Mouse (Mus musculus) myocyte (in vitro differentiated cells): ENCODE data around the gene Myo1g. TPM values are rescaled to one million over a fixed set of nuclear protein-coding genes. Genes with fewer than 3 reads are reported as not detected.
A peak's percentile ranks its signal among the peaks of the same experiment; 100 is the strongest.

Experiments used
- H3K27me3 ChIP-seq: one replicate; pipeline ENCODE4 v1.6.1; 2011; ENCODE audit not compliant: control insufficient read depth, insufficient read depth, insufficient read length
- H3K36me3 ChIP-seq: one replicate; pipeline ENCODE4 v1.6.1; 2011; ENCODE audit not compliant: control insufficient read depth, insufficient read depth
- H3K4me2 ChIP-seq: one replicate; pipeline ENCODE4 v1.6.1; 2011; ENCODE audit warnings: low read depth, control low read depth
- H3K4me3 ChIP-seq: one replicate; pipeline ENCODE4 v1.5.1; 2011; ENCODE audit warnings: mild to moderate bottlenecking, control low read depth, moderate library complexity
- H3K79me2 ChIP-seq: one replicate; pipeline ENCODE4 v1.6.1; 2011; ENCODE audit not compliant: control insufficient read depth, insufficient read depth
- H3ac ChIP-seq: one replicate; pipeline ENCODE4 v1.6.1; 2011; ENCODE audit not compliant: control insufficient read depth, insufficient read length
- CEBPB ChIP-seq: IDR thresholded peaks from 2 replicates; pipeline ENCODE4 v1.6.1; 2011; ENCODE audit warnings: mild to moderate bottlenecking, moderate library complexity; ENCODE audit not compliant: poor library complexity, insufficient read depth, severe bottlenecking
- E2F4 ChIP-seq: IDR thresholded peaks from one replicate; pipeline ENCODE4 v1.6.1; 2011; ENCODE audit warnings: mild to moderate bottlenecking, control low read depth, moderate library complexity; ENCODE audit not compliant: insufficient read depth
- MAX ChIP-seq: IDR thresholded peaks from one replicate; pipeline ENCODE4 v1.6.1; 2011; ENCODE audit warnings: low read depth, mild to moderate bottlenecking, control low read depth
- MYOD1 ChIP-seq, 3 experiments: IDR thresholded peaks; one replicate each; pipeline ENCODE4 v1.6.1; 2011; ENCODE audit warnings: control low read depth in 2 of 3, low read depth in 2 of 3, mild to moderate bottlenecking in 2 of 3, moderate library complexity in 1 of 3; ENCODE audit not compliant: insufficient read length in 2 of 3, control insufficient read depth in 1 of 3
- MYOG ChIP-seq, 3 experiments: IDR thresholded peaks; one replicate each; pipeline ENCODE4 v1.6.1; 2011; ENCODE audit warnings: control low read depth in 2 of 3, low read depth in 2 of 3, mild to moderate bottlenecking in 2 of 3; ENCODE audit not compliant: insufficient read length in 2 of 3, control insufficient read depth in 1 of 3, insufficient read depth in 1 of 3
- POLR2A ChIP-seq: IDR thresholded peaks from one replicate; pipeline ENCODE4 v1.6.1; 2011; ENCODE audit warnings: low read depth, mild to moderate bottlenecking, control low read depth, moderate library complexity; ENCODE audit not compliant: insufficient read length
- POLR2AphosphoS2 ChIP-seq: IDR thresholded peaks from one replicate; pipeline ENCODE4 v1.6.1; 2011; ENCODE audit warnings: low read depth, control low read depth; ENCODE audit not compliant: insufficient read length
- REST ChIP-seq: IDR thresholded peaks from one replicate; pipeline ENCODE4 v1.6.1; 2011; ENCODE audit warnings: mild to moderate bottlenecking, control low read depth, moderate library complexity; ENCODE audit not compliant: insufficient read depth, insufficient read length
- SRF ChIP-seq: IDR thresholded peaks from one replicate; pipeline ENCODE4 v1.6.1; 2011; ENCODE audit warnings: low read depth; ENCODE audit not compliant: control insufficient read depth, insufficient read length
- TCF12 ChIP-seq: IDR thresholded peaks from one replicate; pipeline ENCODE4 v1.6.1; 2011; ENCODE audit warnings: mild to moderate bottlenecking, control low read depth; ENCODE audit not compliant: poor library complexity, insufficient read depth, severe bottlenecking
- TCF3 ChIP-seq: IDR thresholded peaks from one replicate; pipeline ENCODE4 v1.6.1; 2011; ENCODE audit warnings: low read depth, control low read depth; ENCODE audit not compliant: insufficient read length
- USF1 ChIP-seq: IDR thresholded peaks from one replicate; pipeline ENCODE4 v1.6.1; 2011; ENCODE audit warnings: low read depth, mild to moderate bottlenecking, control low read depth, moderate library complexity
- polyA plus RNA-seq: library from polyadenylated mRNA; unstranded; fragments of >200 nt; fragmentation: generic; extraction: Trizol; gene quantifications from one replicate; pipeline ENCODE4 v1.2.1, GENCODE M21; 2012; ENCODE audit warnings: missing spikeins

Myo1g gene
- polyA plus RNA-seq, 1 experiment: 0.04 TPM

GRCm38 (mm10) chr11:6480191-6480590 is 40.6 kb downstream of the Myo1g start:
- Histone ChIP-seq H3K79me2 (no peaks in the 10 kb centered on the region), H3K4me2 (peak overlapping the region; percentile 3), H3K4me3 (no peak overlapping the region), H3ac (no peak overlapping the region), H3K27me3 (no peaks in the 10 kb centered on the region), H3K36me3 (no peaks in the 10 kb centered on the region)
- TF ChIP-seq TCF3: no peak
- TF ChIP-seq MYOD1 (IDR thresholded peaks at IDR 0.05; ENCODE audit: control insufficient read depth in 1 of 3, insufficient read length in 2 of 3, low read depth in 2 of 3): no peak
- no peak for TF ChIP-seq TCF12
- no peak for TF ChIP-seq CEBPB
- TF ChIP-seq E2F4: no peak
- no peak for TF ChIP-seq USF1
- TF ChIP-seq MAX: no peak
- TF ChIP-seq POLR2A: no peak
- TF ChIP-seq SRF: no peak
- no peak for TF ChIP-seq REST
- no peak for TF ChIP-seq POLR2AphosphoS2
- no peak for TF ChIP-seq MYOG (IDR thresholded peaks at IDR 0.05; ENCODE audit: control insufficient read depth in 1 of 3, insufficient read depth in 1 of 3, insufficient read length in 2 of 3, low read depth in 2 of 3)

GRCm38 (mm10) chr11:6479231-6479630 is 41.5 kb downstream of the Myo1g start:
- Histone ChIP-seq H3K4me3 (no peak overlapping the region), H3K36me3 (peaks cover 1% of the 10 kb centered on the region), H3K79me2 (peaks cover 9% of the 10 kb centered on the region), H3K4me2 (no peak overlapping the region), H3ac (no peak overlapping the region), H3K27me3 (no peaks in the 10 kb centered on the region)
- TF ChIP-seq TCF3 (no peak), SRF (no peak), TCF12 (no peak), E2F4 (no peak), CEBPB (no peak), POLR2AphosphoS2 (no peak)

GRCm38 (mm10) chr11:6477350-6477749 is 43.4 kb downstream of the Myo1g start:
- H3K36me3 ChIP-seq: peaks cover 17% of the 10 kb centered on the region
- no peak overlapping the region for H3ac ChIP-seq
- no peaks in the 10 kb centered on the region for H3K27me3 ChIP-seq
- H3K79me2 ChIP-seq: peaks cover 27% of the 10 kb centered on the region
- H3K4me3 ChIP-seq: no peak overlapping the region
- peak; percentile 99 for TF ChIP-seq TCF12
- peak; percentile 75 to 97 (median 92) for TF ChIP-seq MYOG (IDR thresholded peaks at IDR 0.05; ENCODE audit: control insufficient read depth in 1 of 3, insufficient read depth in 1 of 3, insufficient read length in 2 of 3, low read depth in 2 of 3)
- no peak for TF ChIP-seq USF1
- no peak for TF ChIP-seq REST
- TF ChIP-seq CEBPB: peak; percentile 93
- peak; percentile 92 for TF ChIP-seq TCF3
- peak; percentile 79 to 99 (median 98) for TF ChIP-seq MYOD1 (IDR thresholded peaks at IDR 0.05; ENCODE audit: control insufficient read depth in 1 of 3, insufficient read length in 2 of 3, low read depth in 2 of 3)
- peak overlapping the region; percentile 52 for H3K4me2 ChIP-seq

- Histone ChIP-seq H3K79me2 (peaks cover 32% of the 10 kb centered on the region), H3K27me3 (no peaks in the 10 kb centered on the region), H3ac (no peak overlapping the region), H3K4me2 (peak overlapping the region; percentile 52), H3K4me3 (peak overlapping the region; percentile 63), H3K36me3 (peaks cover 20% of the 10 kb centered on the region)
- TF ChIP-seq REST (no peak), MYOD1 (IDR thresholded peaks at IDR 0.05; ENCODE audit: control insufficient read depth in 1 of 3, insufficient read length in 2 of 3, low read depth in 2 of 3) (peak in 1 of 3 experiments; percentile 66), TCF12 (peak; percentile 18), E2F4 (no peak), USF1 (no peak)
These were observed 43.9 kb downstream of the Myo1g start for GRCm38 (mm10) chr11:6476876-6477275.

DNA sequence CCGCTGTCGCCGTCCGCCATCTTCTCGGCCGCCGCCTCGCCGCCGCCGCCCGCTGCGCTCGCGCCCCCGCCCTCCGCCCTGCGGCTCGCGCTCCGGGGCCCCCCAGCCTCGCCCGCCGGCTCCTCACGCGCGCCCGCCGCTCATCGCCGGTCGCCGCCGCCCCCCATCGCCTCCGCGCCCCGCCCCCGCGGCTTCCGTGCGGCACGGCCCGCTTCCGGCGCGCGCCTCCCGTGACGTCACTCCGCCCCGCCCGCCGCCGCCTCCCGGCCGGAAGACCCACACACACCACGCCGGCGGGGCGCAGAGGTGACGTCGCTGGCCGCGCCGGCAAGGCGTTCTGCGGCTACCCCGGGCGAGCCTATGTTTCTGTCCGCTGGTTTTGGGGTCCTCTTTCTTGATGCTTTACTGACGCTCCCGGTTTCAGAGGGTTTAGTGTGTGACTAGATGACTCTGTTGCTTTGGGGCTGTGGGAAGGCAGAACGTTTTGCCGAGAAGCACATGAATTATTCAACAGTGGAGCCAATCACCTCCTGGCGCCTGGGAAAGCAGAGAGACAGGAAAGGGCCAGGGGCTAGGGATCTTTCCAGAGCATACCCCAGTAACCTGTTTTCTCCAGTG is 44.8 kb downstream of the Myo1g start, which contains the start of gene Purb:
Purb (minus strand) TSS at position 51 of the 618 bp plus-strand sequence.
- TF ChIP-seq POLR2AphosphoS2 (peak; percentile 87), REST (no peak), MAX (no peak), CEBPB (no peak), POLR2A (peak; percentile 81), MYOG (IDR thresholded peaks at IDR 0.05; ENCODE audit: control insufficient read depth in 1 of 3, insufficient read depth in 1 of 3, insufficient read length in 2 of 3, low read depth in 2 of 3) (peak in 1 of 3 experiments; percentile 27), USF1 (no peak), TCF12 (no peak), MYOD1 (IDR thresholded peaks at IDR 0.05; ENCODE audit: control insufficient read depth in 1 of 3, insufficient read length in 2 of 3, low read depth in 2 of 3) (peak in 1 of 3 experiments; percentile 55), E2F4 (no peak), SRF (peak; percentile 55), TCF3 (no peak)
- Histone ChIP-seq H3K4me2 (peak within 1 kb of the TSS; percentile 92), H3ac (peak within 1 kb of the TSS; percentile 91), H3K27me3 (no peaks in the 10 kb centered on the region), H3K79me2 (peaks cover 41% of the 10 kb centered on the region), H3K4me3 (peak within 1 kb of the TSS; percentile 63), H3K36me3 (peaks cover 25% of the 10 kb centered on the region)
